Mouse (Mus musculus) bone marrow macrophage, adult 2 months (primary cell): ENCODE measurements at regions not wholly inside any gene's neighbourhood (a gene's known extent, or its start where the extent isn't known, plus 50 kb on each side); places are given as distances from the start of the nearest gene placed in this dataset.
A peak's percentile ranks its signal among the peaks of the same experiment; 100 is the strongest.

Experiments
- CTCF ChIP-seq: IDR thresholded peaks from 2 replicates; pipeline ENCODE4 v1.5.1; 2012; ENCODE audit warnings: low read depth, mild to moderate bottlenecking, low read length, moderate library complexity
- POLR2A ChIP-seq: IDR thresholded peaks from 2 replicates; pipeline ENCODE4 v1.6.1; 2012; ENCODE audit warnings: mild to moderate bottlenecking, low read depth, low read length, borderline replicate concordance

- TF ChIP-seq POLR2A = no peak
- TF ChIP-seq CTCF = peak; percentile 63
Measured at GRCm38 (mm10) chr2:146633329-146634070, 121.4 kb upstream of the Ralgapa2 start.
